Mouse (Mus musculus) erythroblast, adult 5-6 weeks (primary cell): Measurements from ENCODE around the gene Gpt2. TPM values are rescaled to one million over a fixed set of nuclear protein-coding genes. Genes with fewer than 3 reads are reported as not detected.
A peak's percentile ranks its signal among the peaks of the same experiment; 100 is the strongest.

Experiments
- ATAC-seq: replicated peaks from 2 replicates; pipeline ENCODE4 v1.8.0; 2016; ENCODE audit warnings: moderate number of reproducible peaks, mild to moderate bottlenecking, moderate TSS enrichment, inconsistent platforms; ENCODE audit not compliant: poor library complexity, low FRiP score, severe bottlenecking
- total RNA-seq, 2 experiments: library from RNA; stranded (forward) in 1 of 2; stranded (reverse) in 1 of 2; fragments of 150-400 nt in 1 of 2; fragments of 200-764, 138-1000 nt in 1 of 2; gene quantifications; 2 replicates each; pipeline versions ENCODE4 v1.2.3 to v1.2.4; 2015 to 2017; ENCODE audit warnings: low replicate concordance in 2 of 2

Gpt2 gene
- total RNA-seq, 2 experiments from 2014 or later, result not detected

GRCm38 (mm10) chr8:85517956-85518355 lies 25.6 kb downstream of the Gpt2 start:
- no peak for ATAC-seq

GRCm38 (mm10) chr8:85520586-85520985 lies 28.2 kb downstream of the Gpt2 start:
- no peak for ATAC-seq

- no peak for ATAC-seq
Observed at GRCm38 (mm10) chr8:85521332-85521731, 29.0 kb downstream of the Gpt2 start.

- no peak for ATAC-seq
Observed at GRCm38 (mm10) chr8:85524086-85524485, 31.7 kb downstream of the Gpt2 start.

GRCm38 (mm10) chr8:85526105-85526504 lies 33.7 kb downstream of the Gpt2 start:
- ATAC-seq, result peak; percentile 78

- ATAC-seq, result no peak
Observed at GRCm38 (mm10) chr8:85528959-85529358, 36.6 kb downstream of the Gpt2 start.

- ATAC-seq, result no peak
Observed at GRCm38 (mm10) chr8:85530717-85531116, 38.3 kb downstream of the Gpt2 start.

- no peak for ATAC-seq
Observed at GRCm38 (mm10) chr8:85531471-85531870, 39.1 kb downstream of the Gpt2 start.

- no peak for ATAC-seq
Observed at GRCm38 (mm10) chr8:85532843-85533242, 40.5 kb downstream of the Gpt2 start.

GRCm38 (mm10) chr8:85533434-85533833 lies 41.1 kb downstream of the Gpt2 start:
- no peak for ATAC-seq

GRCm38 (mm10) chr8:85534163-85534562 lies 41.8 kb downstream of the Gpt2 start:
- ATAC-seq, result no peak

- no peak for ATAC-seq
Observed at GRCm38 (mm10) chr8:85536332-85536731, 44.0 kb downstream of the Gpt2 start.

- ATAC-seq, result no peak
Observed at GRCm38 (mm10) chr8:85551934-85552333, 59.6 kb downstream of the Gpt2 start.

- ATAC-seq, result peak; percentile 65
Observed at GRCm38 (mm10) chr8:85554391-85555180, 62.2 kb downstream of the Gpt2 start.

- peak; percentile 82 for ATAC-seq
Observed at GRCm38 (mm10) chr8:85555181-85556145, 63.1 kb downstream of the Gpt2 start, which contains the start of gene Dnaja2. TSS of gene Dnaja2 (minus strand) at chr8:85555344.

GRCm38 (mm10) chr8:85556986-85557600 lies 64.7 kb downstream of the Gpt2 start:
- no peak for ATAC-seq

GRCm38 (mm10) chr8:85557601-85557986 lies 65.2 kb downstream of the Gpt2 start:
- no peak for ATAC-seq

GRCm38 (mm10) chr8:85559201-85559600 lies 66.8 kb downstream of the Gpt2 start:
- no peak for ATAC-seq

- ATAC-seq, result no peak
Observed at GRCm38 (mm10) chr8:85559966-85560365, 67.6 kb downstream of the Gpt2 start.

GRCm38 (mm10) chr8:85563336-85563735 lies 71.0 kb downstream of the Gpt2 start:
- ATAC-seq, result no peak
